Mouse (Mus musculus): ENCODE results near the gene H2afv.
A peak's percentile ranks its signal among the peaks of the same experiment; 100 is the strongest.
"Not testable (repeated sequence)": the region's sequence is repeated elsewhere in the genome, so short reads cannot be mapped to it uniquely, and the experiment has no call there.

H2afv gene

GRCm38 (mm10) chr11:6415551-6416404 is 28.5 kb downstream of the H2afv start:
- peak; percentile 97 to 98 for DNase-seq (ENCODE audit: low spot score in 2 of 2)

DNA sequence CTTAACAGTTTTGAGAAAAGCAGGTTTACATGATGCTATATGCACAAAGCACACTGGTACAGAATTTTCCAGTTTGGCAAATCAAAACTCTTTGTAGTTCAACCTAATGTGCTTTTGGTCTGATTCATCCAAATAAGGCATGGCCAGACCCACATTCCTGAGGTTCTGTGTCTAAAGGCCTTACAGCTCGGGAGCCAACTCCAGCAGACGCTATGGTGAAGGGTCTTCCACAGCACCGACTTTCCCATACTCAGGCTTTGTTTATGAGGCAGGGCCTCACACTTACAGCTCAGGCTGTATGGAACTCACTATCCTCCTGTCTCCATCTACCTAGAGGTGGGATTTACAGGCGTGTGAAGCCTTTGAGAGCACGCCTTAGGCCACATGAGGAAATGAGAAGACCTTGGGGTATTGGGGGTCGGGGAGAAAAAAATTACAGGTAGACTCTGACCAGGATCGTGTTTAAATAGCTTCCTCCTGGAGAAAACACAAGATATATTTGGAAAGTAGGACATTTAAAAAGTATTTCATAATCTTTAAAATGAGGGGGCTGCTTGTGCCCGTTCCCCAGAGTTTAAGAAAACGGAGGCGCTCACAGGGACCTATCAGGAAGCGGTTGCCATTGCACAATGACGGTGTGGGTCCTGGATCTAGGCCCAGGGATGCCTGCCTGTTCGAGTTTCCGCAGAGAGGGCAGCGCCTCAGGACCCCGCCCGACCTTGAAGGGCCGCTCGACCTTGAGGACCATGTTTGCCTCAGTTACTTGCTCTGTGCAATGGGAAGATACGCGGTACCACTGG is 29.3 kb downstream of the H2afv start, which contains the start of gene Ppia:
Gene Ppia, plus strand, starts transcription at position 693 of the 800 bp plus-strand sequence.
- DNase-seq (ENCODE audit: low spot score in 2 of 2), result no peak

DNA sequence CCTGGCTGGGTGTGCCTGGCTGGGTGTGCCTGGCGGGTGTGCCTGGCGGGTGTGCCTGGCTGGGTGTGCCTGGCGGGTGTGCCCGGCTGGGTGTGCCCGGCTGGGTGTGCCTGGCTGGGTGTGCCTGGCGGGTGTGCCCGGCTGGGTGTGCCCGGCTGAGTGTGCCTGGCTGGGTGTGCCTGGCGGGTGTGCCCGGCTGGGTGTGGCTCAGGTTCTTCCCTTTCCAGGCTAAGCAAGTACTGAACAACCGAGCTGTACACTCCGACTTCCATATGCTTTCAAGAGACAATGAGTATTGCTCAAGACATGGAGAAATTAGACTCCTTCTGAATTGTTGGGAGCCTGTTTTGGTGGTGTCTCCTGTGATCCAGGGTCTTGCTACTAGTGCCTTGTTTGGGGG is 31.0 kb downstream of the H2afv start:
- DNase-seq (ENCODE audit: low spot score in 2 of 2), result no peak

DNA sequence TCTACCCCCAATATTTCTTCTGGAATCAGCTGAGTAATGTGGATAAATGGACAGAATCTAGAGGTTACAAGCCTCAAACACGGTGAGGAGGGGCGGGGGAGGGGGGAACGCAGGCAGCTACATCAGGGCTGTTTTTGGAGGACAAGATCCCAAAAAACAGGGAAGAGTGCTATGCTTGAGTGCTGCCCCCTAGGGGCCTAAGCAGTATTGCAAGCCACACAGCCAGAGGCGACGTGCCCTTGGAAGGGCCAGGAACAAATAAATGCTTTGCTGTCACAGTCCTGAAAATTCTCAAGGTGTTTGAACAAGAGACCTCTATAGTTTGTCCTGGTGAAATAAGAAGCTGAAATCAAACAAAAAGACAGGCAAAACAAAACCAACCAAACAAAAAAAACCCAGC is 32.6 kb downstream of the H2afv start:
- peak; percentile 40 to 62 for DNase-seq (ENCODE audit: low spot score in 2 of 2)

DNA sequence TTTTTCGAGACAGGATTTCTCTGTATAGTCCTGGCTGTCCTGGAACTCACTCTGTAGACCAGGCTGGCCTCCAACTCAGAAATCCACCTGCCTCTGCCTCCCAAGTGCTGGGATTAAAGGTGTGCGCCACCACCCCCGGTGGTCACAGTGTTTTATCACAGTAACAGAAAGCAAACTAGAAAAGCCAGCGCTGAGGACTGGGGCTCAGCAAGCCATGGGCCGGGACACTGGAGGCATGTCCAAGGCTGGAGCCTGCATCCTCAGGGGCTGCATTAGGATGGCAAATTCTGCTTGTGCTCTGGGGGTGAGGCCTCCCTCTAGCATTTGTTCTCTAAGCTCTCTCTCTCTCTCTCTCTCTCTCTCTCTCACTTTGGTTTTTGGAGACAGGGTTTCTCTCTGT is 33.5 kb downstream of the H2afv start:
- not testable (repeated sequence) for DNase-seq (ENCODE audit: low spot score in 2 of 2)

GRCm38 (mm10) chr11:6410050-6410602 is 34.1 kb downstream of the H2afv start:
- DNase-seq (ENCODE audit: low spot score in 2 of 2), result peak in 1 of 2 experiments; percentile 40

GRCm38 (mm10) chr11:6407162-6407621 is 37.1 kb downstream of the H2afv start:
- no peak for DNase-seq (ENCODE audit: low spot score in 2 of 2)

DNA sequence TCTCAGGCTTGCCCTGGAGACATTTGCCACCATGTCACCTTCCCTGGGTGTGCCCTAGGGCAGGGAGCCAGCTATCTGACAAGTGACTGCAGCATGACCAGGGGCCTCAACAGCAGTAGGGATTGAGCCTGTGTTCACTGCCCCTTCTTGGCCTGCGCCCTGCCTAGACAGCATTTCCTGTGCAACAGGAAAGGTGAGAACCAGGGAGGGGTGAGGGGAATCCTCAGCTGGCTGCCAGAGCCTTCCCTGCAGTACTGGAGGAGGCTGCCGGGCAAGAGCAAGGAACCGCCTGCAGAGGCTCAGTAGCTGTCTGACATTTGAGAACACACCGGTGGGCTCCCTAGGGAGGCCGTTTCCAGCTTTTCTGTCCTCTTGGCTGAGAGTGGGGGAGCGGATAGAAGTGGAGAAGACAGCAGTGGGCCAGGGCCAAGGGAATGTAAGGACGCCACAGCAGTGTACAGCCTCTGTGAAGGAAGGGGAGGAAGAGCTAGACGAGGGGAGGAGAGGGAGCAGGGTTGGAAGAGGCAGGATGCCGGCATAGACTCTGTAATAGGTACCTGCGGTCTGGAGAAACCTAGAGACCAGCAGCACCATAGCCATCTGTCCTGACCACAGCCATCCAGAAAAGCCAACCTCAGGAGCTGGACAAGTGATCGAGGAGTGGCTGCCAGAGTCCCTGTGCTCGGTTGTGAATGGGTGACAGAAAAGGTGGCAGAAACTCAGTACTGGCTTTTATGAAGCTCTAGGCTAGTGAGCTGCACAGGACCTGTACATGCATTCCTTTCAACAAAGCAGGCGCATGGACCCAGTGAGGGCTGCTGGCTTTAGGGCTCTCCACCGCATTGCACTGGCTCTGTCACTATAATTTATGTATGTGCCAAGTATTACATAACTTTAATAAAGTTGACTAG is 37.7 kb downstream of the H2afv start:
- no peak for DNase-seq (ENCODE audit: low spot score in 2 of 2)

DNA sequence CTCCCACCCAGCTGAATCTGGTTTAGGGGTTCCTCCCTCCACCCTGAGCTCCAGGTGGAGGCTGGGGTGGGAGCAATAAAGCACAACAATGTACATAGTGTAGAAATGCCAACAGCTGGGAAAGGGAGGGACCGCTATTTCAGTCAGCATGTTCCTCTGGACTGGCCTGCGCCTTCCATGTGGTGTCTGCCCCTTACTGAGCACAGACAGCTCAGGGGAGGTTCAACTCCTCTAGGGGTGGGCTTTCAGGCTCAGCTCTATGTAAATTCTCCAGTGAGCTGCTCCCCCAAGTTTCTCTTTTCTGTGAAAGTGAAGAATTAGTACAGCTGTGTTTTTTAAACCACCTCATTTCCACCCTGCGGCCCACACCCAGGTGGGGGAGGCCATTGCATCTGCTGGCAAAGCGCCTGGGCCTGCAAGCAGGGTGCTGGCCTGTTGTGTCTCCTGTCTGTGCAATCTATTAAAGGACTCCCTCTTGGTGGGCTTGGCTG is 38.6 kb downstream of the H2afv start:
- DNase-seq (ENCODE audit: low spot score in 2 of 2), result no peak

DNA sequence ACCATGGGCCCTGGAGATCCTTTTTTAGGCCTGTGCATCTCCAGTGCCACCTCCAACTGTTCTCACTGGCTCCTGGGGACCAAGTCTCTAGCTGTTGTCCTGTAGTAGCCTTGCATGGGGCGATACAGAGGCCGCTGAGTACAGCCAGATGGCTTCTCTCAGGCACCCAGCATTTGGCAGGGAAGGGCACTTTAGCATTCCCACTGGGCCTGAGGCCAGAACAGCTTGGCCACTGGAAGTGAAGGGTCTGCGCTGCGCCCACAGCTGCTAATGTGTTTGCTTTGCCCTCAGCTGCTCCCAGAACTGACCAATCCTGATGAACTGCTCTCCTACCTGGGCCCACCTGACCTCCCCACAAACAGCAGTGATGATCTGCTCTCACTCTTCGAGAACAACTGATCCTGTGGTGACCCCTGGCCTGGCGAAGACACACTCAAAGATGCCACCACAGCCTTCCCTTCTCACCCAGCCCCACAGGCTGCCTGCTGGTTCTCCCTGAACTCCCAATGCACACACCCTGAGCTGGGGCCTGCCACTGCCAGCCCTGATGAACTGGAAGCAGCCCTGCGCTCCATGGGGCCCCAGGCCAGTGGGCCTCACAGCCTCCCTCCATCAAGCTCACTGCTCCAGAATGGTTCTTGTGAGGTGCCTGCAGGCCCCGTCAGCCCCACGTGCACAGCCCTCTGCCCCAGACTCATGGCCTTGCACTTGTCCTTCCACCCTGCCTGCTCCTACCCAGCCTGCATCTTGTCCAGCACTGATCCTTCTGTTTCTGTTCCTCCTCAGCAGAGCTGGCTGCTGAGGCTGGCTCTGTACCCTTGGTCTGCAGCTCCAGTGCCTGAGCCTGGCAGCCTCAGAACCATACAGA is 39.3 kb downstream of the H2afv start:
- no peak for DNase-seq (ENCODE audit: low spot score in 2 of 2)

- no peak for DNase-seq (ENCODE audit: low spot score in 2 of 2)
Observed at GRCm38 (mm10) chr11:6403830-6404405, 40.3 kb downstream of the H2afv start.

GRCm38 (mm10) chr11:6402515-6403510 is 41.4 kb downstream of the H2afv start:
- DNase-seq (ENCODE audit: low spot score in 2 of 2), result peak; percentile 63 to 66

GRCm38 (mm10) chr11:6398141-6398540 is 46.1 kb downstream of the H2afv start:
- DNase-seq (ENCODE audit: low spot score in 2 of 2), result no peak

DNA sequence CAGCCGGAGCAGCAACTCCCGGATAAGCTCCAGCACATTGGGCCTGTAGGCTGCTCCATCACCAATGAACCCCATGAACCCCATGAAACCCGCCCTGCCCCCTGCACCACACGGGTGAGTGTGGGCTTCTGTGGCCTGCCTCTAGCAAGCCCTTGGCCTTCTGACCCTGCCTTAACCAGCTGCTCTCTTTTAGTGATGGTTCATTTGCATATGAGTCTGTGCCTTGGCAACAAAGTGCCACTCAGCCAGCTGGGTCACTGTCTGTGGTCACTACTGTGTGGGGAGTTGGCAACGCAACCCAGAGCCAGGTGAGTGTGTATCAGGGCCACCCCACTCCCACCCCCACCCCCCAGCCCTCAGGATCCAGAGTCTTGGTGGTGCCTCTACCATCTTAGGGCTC is 48.7 kb downstream of the H2afv start:
- no peak for DNase-seq (ENCODE audit: low spot score in 2 of 2)

GRCm38 (mm10) chr11:6393866-6394265 is 50.4 kb downstream of the H2afv start:
- DNase-seq (ENCODE audit: low spot score in 2 of 2), result no peak

DNA sequence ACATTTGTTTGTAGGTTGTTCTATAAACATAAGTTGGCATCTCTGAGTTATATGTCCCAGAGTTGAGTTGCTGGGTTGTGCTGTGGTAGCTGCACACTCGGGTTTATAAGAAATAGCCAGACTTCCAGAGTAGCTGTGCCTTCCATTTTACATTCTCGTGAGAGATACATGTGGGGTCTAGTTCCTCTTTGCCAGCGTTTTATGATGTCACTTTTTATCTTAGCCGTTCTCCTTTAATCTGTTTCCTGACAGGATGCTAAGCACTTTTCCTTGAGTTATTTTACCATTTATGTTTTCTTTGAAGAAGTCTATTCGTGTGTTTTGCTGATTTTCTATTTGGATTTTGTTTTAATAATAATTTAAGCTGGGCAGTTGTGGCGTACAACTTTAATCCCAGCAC is 51.4 kb downstream of the H2afv start:
- DNase-seq (ENCODE audit: low spot score in 2 of 2), result no peak

DNA sequence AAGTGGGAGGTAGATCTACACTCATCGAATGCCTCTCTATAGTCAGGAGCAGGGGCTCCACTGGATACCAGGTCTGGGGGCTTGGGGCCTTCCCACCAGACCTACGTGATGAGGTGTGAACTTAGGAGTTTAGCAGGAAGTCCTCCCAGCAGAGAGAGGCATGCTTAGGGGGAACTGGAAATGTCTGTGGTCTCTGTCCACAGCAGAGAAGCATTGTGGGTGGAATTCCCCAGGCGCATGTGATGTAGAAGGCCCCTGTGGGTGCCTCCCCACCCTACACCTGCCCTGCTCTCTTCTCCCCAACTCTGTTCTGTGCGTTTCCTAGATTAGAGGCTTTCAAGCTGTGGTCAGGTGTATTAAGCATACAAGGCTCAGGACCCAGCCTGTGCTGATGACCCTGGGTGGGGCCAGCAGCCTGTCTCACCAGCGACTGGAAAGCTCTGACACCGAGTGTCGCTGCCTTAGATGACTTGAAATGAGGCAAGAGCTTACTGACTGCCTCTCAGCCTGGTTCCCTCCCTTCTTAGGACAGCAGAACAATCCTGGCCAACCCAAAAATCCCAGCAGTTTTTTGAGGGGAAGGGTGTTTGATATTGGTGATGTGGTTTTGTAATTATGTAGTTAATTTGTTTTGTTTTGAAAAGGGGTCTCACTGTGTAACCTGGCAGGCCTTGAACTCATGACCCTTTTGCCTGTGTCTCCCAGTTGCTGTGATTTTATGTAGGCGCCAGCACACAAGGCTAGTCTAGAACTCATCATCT is 52.5 kb downstream of the H2afv start:
- peak; percentile 83 for DNase-seq (ENCODE audit: low spot score in 2 of 2)
